Mouse (Mus musculus) left cerebral cortex, adult 11 months (tissue): Measurements from ENCODE around the gene Gm7694.

Experiments used
- DNase-seq: peaks from one replicate; pipeline ENCODE4 v3.0.0; 2022; ENCODE audit warnings: low spot score

Gene Gm7694

GRCm38 (mm10) chr1:170282415-170283129 lies 23.6 kb downstream of the Gm7694 start:
- DNase-seq = no peak

GRCm38 (mm10) chr1:170277016-170277415 lies 29.1 kb downstream of the Gm7694 start, which contains the start of gene Sh2d1b1:
Gene Sh2d1b1, plus strand, starts transcription at chr1:170277320.
- DNase-seq = no peak

GRCm38 (mm10) chr1:170273252-170273651 lies 32.9 kb downstream of the Gm7694 start:
- DNase-seq = no peak

- DNase-seq = no peak
Observed at GRCm38 (mm10) chr1:170270696-170271095, 35.4 kb downstream of the Gm7694 start.

- no peak for DNase-seq
Observed at GRCm38 (mm10) chr1:170270281-170270680, 35.9 kb downstream of the Gm7694 start.

GRCm38 (mm10) chr1:170255560-170255910 lies 50.6 kb downstream of the Gm7694 start:
- DNase-seq = peak; percentile 85

GRCm38 (mm10) chr1:170254893-170255559 lies 51.1 kb downstream of the Gm7694 start:
- no peak for DNase-seq
